Mouse (Mus musculus) olfactory bulb, adult 2 months (tissue): ENCODE results near the gene Gm525.

ENCODE experiments used
- CTCF ChIP-seq: fragments of 200-500 bp; IDR thresholded peaks from 2 replicates; pipeline ENCODE4 v1.5.1; 2012; ENCODE audit warnings: low read depth, mild to moderate bottlenecking, low read length, moderate library complexity; ENCODE audit not compliant: insufficient read depth
- POLR2A ChIP-seq: fragments of 200-500 bp; IDR thresholded peaks from 2 replicates; pipeline ENCODE4 v1.6.1; 2012; ENCODE audit warnings: mild to moderate bottlenecking, low read depth, low read length, moderate library complexity; ENCODE audit not compliant: insufficient read depth

DNA sequence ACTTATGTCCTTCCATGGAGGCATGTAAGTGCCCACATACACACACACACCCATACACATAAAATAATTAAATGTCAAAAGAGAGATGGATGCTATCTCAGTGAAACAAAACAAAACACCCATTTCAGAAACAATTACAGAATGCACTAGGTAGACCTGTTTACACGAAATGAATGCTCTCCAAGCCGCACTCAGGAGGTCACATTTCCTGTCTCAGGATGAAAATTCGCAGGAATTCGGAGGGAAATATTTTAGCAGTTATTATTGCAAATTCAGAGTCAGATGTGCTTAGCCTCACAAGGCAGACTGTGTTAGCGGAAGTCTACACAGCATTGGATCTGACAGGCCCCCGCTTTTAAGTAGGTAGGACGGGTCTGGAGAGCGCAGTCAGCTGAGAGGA, at the start of gene Gm525:
- TF ChIP-seq CTCF: no peak
- TF ChIP-seq POLR2A: no peak
